Mouse (Mus musculus) heart, adult 9 months (tissue): ENCODE data around the gene Nek11.

Source experiments
- DNase-seq, 2 experiments: peaks; one replicate each; pipeline ENCODE4 v3.0.0; 2022; ENCODE audit warnings: low spot score in 2 of 2

The Nek11 gene

GRCm38 (mm10) chr9:105395218-105395627 lies at the start of gene Nek11, which contains the start of gene Aste1:
Nek11 (minus strand) TSS chr9:105395524.
Aste1 (plus strand) TSS chr9:105395392.
- DNase-seq: peak; percentile 89 to 94

DNA sequence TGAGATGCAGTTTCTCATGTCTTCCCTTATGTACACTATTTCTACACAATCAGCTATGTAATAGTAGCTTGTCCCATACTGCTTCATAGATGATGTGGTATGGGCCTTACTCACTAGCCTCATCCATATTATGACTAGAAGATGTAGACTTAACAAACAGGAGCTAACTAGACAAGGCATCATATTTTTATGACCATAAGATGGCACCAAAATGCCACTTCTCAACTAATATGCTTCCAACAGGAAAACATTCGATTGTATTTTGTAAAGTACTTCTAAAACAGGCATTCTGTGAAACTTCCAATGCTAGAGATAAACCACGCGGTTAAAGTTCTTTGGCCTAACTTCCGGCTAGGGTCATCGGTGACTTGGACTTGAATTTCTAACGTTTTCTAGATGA lies 13.2 kb upstream of the Nek11 start:
- DNase-seq: no peak

GRCm38 (mm10) chr9:105394720-105395119 lies 604 bp downstream of the Nek11 start:
- peak in 1 of 2 experiments; percentile 6 for DNase-seq

DNA sequence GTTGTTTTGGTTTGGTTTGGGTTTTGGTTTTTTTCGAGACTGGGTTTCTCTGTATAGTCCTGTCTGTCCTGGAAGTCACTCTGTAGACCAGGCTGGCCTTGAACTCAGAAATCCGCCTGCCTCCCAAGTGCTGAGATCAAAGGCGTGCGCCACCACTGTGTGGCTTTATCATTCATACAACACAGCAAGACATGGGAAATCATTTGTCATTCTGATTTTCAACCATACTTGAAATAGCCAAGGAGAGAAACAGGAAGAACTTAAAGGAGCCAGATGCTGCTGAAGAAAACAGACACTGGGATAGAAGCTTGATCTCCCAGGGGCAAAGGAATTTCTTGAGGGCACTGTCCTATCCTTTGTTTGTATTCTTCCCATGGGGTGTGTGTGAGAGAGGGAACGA lies 4.7 kb downstream of the Nek11 start:
- DNase-seq: no peak

DNA sequence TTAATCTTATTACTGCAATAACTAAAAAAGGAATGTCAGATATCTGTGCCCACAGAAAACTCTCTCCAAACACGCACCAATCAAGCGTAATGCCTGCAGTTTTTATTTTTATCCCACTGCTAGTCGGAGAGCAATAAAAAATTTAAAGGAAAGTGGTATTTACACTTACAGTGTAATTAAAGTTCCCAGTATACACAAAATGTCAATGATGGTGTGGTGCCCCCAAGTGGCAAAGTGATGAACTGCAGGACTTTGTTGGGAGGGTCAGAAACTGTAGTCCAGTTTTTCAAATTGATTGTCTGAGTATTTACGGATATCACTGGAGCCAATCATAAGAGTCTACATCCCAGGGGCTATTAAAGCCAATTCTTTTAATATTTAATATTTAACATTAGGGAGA lies 6.0 kb downstream of the Nek11 start:
- peak in 1 of 2 experiments; percentile 39 for DNase-seq

- DNase-seq: no peak
Observed at GRCm38 (mm10) chr9:105387403-105387802, 7.9 kb downstream of the Nek11 start.

GRCm38 (mm10) chr9:105379533-105380145 lies 15.7 kb downstream of the Nek11 start:
- DNase-seq: no peak

- DNase-seq: no peak
Observed at GRCm38 (mm10) chr9:105377622-105378021, 17.7 kb downstream of the Nek11 start.

GRCm38 (mm10) chr9:105376954-105377530 lies 18.3 kb downstream of the Nek11 start:
- no peak for DNase-seq

DNA sequence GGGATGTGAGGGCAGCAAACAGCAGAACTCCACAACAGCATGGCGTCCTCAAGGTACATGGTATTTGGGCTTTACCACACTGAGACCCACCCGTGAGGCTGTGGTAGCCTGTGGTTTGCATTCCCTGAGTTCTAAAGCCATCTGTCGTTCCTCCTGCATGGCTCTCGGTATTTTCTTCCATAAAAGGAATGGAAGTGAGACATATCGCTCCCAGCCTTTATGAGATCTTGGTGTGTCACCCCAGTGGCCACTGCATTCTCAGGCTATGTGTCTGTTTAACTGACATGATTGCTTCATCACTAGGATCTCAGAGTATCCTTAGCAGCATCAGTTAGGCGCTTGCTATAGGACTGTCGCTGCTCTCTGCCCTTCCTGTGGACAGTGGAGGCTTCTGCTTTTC lies 18.9 kb downstream of the Nek11 start:
- DNase-seq: no peak

GRCm38 (mm10) chr9:105374361-105374760 lies 21.0 kb downstream of the Nek11 start:
- DNase-seq: no peak

GRCm38 (mm10) chr9:105368605-105369004 lies 26.7 kb downstream of the Nek11 start:
- no peak for DNase-seq

DNA sequence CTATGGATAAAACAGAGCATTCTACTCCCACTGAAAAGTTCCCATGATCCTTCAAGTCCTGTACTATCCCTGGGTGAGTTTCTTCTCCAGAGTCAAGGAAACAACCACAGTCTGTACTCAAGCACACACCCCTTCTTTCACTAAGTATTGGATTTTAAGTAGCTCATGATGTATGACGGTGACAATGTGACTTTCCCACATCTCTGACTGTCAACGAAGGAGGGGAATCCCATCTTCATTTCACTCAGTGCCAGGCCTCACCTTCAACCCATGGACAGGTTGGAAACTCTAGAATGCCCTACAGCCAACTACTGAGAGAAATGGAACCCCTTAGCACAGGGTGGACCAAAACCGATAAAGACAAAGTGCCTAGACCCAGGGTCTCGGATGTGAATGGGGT lies 29.1 kb downstream of the Nek11 start:
- DNase-seq: no peak

DNA sequence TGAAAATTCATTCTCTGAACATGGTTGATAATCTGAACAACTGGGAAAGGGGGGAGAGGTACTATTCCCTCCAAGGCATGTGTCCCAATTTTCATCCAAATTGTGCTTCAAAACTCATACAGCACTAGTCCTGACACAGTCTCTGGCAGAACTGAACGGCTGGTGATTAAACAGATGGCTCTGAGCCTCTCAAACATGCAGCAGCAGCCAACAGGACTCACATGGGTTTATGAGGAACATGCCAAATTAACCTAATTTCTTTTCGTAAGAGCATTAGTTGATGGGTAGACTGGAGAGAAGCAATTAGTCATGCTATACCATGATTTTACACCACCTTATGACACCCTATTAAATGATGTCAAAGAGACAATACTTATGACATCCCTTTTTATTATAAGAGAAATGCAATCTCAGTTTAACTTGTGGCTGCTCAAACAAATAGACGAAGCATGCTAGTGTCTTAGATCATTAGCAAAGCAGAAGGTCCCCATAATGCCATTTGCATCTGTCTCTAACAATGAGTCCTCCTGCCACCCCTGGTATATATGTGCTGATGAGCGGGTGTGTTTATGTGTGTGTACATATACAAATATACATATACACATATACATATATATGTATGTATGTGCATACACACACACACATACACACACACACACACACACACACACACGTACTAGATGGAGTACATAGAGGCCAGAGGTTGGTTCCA lies 31.6 kb downstream of the Nek11 start:
- no peak for DNase-seq

DNA sequence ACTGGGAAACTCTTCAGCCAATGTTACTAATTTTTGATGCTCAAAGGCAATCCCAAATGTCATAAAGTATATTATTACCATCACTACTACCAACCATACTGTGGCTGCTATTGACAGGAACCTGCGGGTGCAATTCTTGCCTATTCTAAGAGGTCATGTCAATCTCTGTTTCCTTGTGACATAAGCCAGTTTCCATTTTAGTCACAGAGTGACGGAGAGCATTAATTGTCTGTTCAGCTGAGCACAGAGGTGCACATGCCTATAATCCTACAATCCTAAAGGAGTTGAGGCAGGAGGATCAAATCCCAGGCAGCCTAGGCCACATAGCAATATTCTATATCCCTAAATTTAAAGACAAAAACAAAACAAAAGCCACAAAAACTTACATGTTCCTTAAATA lies 33.1 kb downstream of the Nek11 start:
- no peak for DNase-seq

- no peak for DNase-seq
Observed at GRCm38 (mm10) chr9:105349034-105349433, 46.3 kb downstream of the Nek11 start.

DNA sequence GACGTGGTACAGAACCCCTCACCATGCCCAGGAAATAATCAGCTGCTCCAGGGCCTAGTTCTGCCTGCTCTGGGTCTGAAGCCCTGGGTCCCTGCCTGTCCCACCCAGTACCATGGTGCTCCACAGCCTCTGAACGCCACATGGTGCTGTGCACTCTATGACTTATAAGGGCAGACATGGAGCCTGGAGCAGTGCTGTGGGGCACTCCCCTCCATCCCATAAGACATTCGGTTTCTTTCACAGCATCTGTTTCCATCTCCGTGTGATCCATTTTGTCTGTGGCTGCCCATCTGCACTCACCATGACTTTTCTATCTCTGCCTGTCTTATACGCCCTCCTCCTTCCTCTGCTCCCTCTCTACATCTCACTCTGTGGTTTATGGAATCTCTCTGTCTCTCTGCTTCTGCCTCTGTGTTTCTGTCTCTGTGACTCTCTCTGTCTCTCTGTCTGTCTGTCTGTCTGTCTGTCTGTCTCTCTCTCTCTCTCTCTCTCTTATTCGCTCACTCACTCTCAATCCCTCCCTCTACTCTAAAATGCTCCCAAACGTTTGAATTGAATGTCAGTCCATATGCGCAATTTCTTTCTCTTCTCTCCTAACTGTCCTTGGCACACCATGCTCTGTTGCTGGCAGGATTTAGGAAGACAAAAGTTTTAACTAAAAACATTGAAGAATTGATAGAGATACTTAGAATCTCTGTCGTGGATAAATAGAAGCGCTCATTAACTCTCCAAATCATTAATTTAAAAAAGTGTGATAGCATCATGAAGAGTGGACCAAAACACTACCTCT lies 46.9 kb downstream of the Nek11 start:
- no peak for DNase-seq

DNA sequence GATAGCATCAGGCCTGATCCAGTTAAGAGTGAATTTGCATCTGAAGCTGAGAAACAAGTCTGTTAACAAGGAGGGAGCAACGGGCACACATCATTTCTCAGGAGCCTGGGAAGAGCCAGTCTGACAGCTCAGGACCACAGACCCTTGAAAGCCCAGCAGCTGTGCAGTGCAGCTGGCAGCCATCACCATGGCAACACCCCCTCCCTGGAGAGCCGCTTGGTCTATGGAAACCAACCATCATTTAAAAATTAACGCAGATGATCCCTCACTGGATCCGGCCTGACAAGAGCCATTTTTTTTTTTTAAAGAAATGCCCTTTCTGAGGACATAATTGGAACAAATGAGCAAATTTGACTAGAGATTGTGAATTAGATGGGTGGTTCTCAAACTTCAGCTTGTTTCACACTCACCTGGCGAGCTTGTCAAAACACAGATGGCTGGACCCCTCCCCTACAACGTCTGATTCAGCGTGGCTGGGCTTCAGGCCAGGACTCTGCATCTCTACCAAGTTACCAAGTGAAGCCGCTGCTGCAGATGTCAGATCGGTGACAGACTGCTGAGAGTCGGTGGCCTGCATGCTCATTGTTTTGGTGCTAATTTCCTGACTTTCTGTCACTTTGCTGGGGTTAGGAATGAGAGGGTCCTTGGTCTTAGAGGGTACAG lies 52.2 kb downstream of the Nek11 start:
- no peak for DNase-seq

DNA sequence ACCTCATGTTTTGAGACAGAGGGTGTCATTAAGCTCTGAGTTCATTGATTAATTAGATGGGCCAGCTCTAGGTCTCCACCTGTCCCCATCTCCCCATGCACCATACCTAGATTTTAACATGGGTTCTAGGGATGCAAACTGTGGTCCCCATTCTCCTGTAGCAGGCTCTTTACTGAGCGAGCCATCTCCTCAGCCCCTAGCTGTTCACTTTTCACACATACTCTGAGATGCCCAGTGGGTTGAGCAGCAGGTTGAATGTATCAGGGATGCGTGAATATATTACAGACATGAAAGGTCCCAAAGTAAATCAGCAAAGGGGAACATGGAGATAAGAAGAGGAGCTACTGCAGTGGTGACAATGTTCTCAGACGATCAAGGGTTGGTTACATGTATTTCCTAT lies 52.8 kb downstream of the Nek11 start:
- DNase-seq: no peak

- no peak for DNase-seq
Observed at GRCm38 (mm10) chr9:105332436-105333016, 62.8 kb downstream of the Nek11 start.

DNA sequence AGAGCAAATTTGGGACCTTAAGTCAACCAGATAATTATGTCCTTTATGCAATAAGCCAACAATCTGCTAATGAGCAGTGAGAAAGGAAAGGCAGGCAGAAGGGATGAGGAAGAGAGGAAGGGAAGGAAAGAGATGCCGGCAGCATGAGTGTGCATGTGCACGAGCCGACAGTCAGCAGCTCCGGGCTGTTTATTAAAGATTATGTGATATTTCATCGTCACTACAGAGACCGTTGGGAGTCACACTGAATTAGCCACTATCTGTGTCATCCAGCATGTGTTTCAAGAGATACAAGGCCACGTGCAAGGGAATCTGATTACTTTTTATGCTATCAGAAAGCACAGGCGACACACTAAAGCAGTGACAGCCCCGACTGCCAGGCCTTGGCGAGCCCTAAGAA lies 73.5 kb downstream of the Nek11 start:
- DNase-seq: no peak
